Mouse (Mus musculus): ENCODE results near the gene Mlh1.

Gene Mlh1

GRCm38 (mm10) chr9:111285676-111286075 lies 14.1 kb upstream of the Mlh1 start:
- DNase-seq (ENCODE audit: low read depth) = no peak

GRCm38 (mm10) chr9:111285061-111285460 lies 13.5 kb upstream of the Mlh1 start:
- no peak for DNase-seq (ENCODE audit: low read depth)

GRCm38 (mm10) chr9:111275156-111275555 lies 3.6 kb upstream of the Mlh1 start:
- DNase-seq (ENCODE audit: low read depth) = no peak

GRCm38 (mm10) chr9:111273958-111274357 lies 2.4 kb upstream of the Mlh1 start:
- no peak for DNase-seq (ENCODE audit: low read depth)

GRCm38 (mm10) chr9:111272996-111273785 lies 1.6 kb upstream of the Mlh1 start:
- DNase-seq (ENCODE audit: low read depth) = no peak

GRCm38 (mm10) chr9:111272356-111272755 lies 765 bp upstream of the Mlh1 start:
- no peak for DNase-seq (ENCODE audit: low read depth)

- no peak for DNase-seq (ENCODE audit: low read depth)
Observed at GRCm38 (mm10) chr9:111271056-111271433, 546 bp downstream of the Mlh1 start.

GRCm38 (mm10) chr9:111270606-111271005 lies 985 bp downstream of the Mlh1 start:
- DNase-seq (ENCODE audit: low read depth) = no peak

- no peak for DNase-seq (ENCODE audit: low read depth)
Observed at GRCm38 (mm10) chr9:111267998-111268397, 3.6 kb downstream of the Mlh1 start.

GRCm38 (mm10) chr9:111261356-111261755 lies 10.2 kb downstream of the Mlh1 start:
- no peak for DNase-seq (ENCODE audit: low read depth)

- DNase-seq (ENCODE audit: low read depth) = no peak
Observed at GRCm38 (mm10) chr9:111260360-111260985, 11.1 kb downstream of the Mlh1 start.

- no peak for DNase-seq (ENCODE audit: low read depth)
Observed at GRCm38 (mm10) chr9:111252161-111252869, 19.3 kb downstream of the Mlh1 start.

GRCm38 (mm10) chr9:111247682-111248246 lies 23.8 kb downstream of the Mlh1 start:
- DNase-seq (ENCODE audit: low read depth) = peak; percentile 21

GRCm38 (mm10) chr9:111245546-111245945 lies 26.0 kb downstream of the Mlh1 start:
- DNase-seq (ENCODE audit: low read depth) = no peak

- DNase-seq (ENCODE audit: low read depth) = no peak
Observed at GRCm38 (mm10) chr9:111243384-111243783, 28.2 kb downstream of the Mlh1 start.

GRCm38 (mm10) chr9:111239821-111240220 lies 31.8 kb downstream of the Mlh1 start:
- no peak for DNase-seq (ENCODE audit: low read depth)

- DNase-seq (ENCODE audit: low read depth) = no peak
Observed at GRCm38 (mm10) chr9:111237726-111238125, 33.9 kb downstream of the Mlh1 start.

GRCm38 (mm10) chr9:111234701-111235100 lies 36.9 kb downstream of the Mlh1 start:
- DNase-seq (ENCODE audit: low read depth) = no peak

GRCm38 (mm10) chr9:111228446-111228845 lies 43.1 kb downstream of the Mlh1 start:
- no peak for DNase-seq (ENCODE audit: low read depth)

- no peak for DNase-seq (ENCODE audit: low read depth)
Observed at GRCm38 (mm10) chr9:111223406-111223805, 48.2 kb downstream of the Mlh1 start.

- no peak for DNase-seq (ENCODE audit: low read depth)
Observed at GRCm38 (mm10) chr9:111221580-111221979, 50.0 kb downstream of the Mlh1 start.

GRCm38 (mm10) chr9:111220551-111221080 lies 51.0 kb downstream of the Mlh1 start:
- DNase-seq (ENCODE audit: low read depth) = no peak

All from c-Kit-positive CD71-positive TER-119-negative erythroid progenitor cells, embryonic 14.5 days (primary cell).